Mouse (Mus musculus) kidney, embryonic 14.5 days (tissue): ENCODE measurements at regions not wholly inside any gene's neighbourhood (a gene's known extent, or its start where the extent isn't known, plus 50 kb on each side); places are given as distances from the start of the nearest gene placed in this dataset.

ENCODE experiments used
- ATAC-seq: fragments of 200-750 bp; cut with Nextera tagmentation; 2 replicates; pipeline ENCODE4 v1.8.0; 2017; ENCODE audit warnings: moderate number of reproducible peaks, mild to moderate bottlenecking, moderate TSS enrichment, moderate library complexity; ENCODE audit not compliant: low FRiP score, low TSS enrichment
- H3K27ac ChIP-seq: fragments of 300-500 bp; sonication (generic); 2 replicates; pipeline ENCODE4 v1.5.1; 2014; ENCODE audit warnings: low read depth, mild to moderate bottlenecking, low read length, moderate library complexity, mixed read lengths
- H3K27me3 ChIP-seq: fragments of 300-500 bp; sonication (generic); 2 replicates; pipeline ENCODE4 v1.6.1; 2014; ENCODE audit warnings: mild to moderate bottlenecking, low read length; ENCODE audit not compliant: control insufficient read depth, insufficient read depth
- H3K36me3 ChIP-seq: fragments of 300-500 bp; sonication (generic); 2 replicates; pipeline ENCODE4 v1.6.1; 2014; ENCODE audit warnings: low read length, mixed read lengths; ENCODE audit not compliant: control insufficient read depth, insufficient read depth
- H3K4me1 ChIP-seq: fragments of 300-500 bp; sonication (generic); 2 replicates; pipeline ENCODE4 v1.6.1; 2014; ENCODE audit warnings: low read length, mixed read lengths; ENCODE audit not compliant: control insufficient read depth, insufficient read depth
- H3K4me2 ChIP-seq: fragments of 300-500 bp; sonication (generic); replicated peaks from 2 replicates; pipeline ENCODE4 v1.6.1; 2014; ENCODE audit warnings: low read depth, mild to moderate bottlenecking, low read length
- H3K4me3 ChIP-seq: fragments of 300-500 bp; sonication (generic); 2 replicates; pipeline ENCODE4 v1.5.1; 2014; ENCODE audit warnings: mild to moderate bottlenecking, low read length
- H3K9ac ChIP-seq: fragments of 300-500 bp; sonication (generic); 2 replicates; pipeline ENCODE4 v1.6.1; 2014; ENCODE audit warnings: low read depth, mild to moderate bottlenecking, low read length, moderate library complexity
- H3K9me3 ChIP-seq: fragments of 300-500 bp; sonication (generic); 2 replicates; pipeline ENCODE4 v1.6.1; 2016; ENCODE audit warnings: low read length; ENCODE audit not compliant: control insufficient read depth
- WGBS: fragments of 180-500 bp; shearing (Covaris S2); extraction: QIAGEN DNeasy Blood & Tissue Kit; methylation state at CpG from one replicate; pipeline ENCODE4 v1.1.7; 2014; 5-methylcytosine and 5-hydroxymethylcytosine counted together

- WGBS = 88% methylated on average over 1 of the region's 1 CpGs
- H3K4me3 ChIP-seq = no peak overlapping the region
- no peak overlapping the region for H3K9ac ChIP-seq
- H3K9me3 ChIP-seq = no peaks in the 10 kb centered on the region
- no peaks in the 10 kb centered on the region for H3K4me1 ChIP-seq
- H3K27me3 ChIP-seq = no peaks in the 10 kb centered on the region
- no peaks in the 10 kb centered on the region for H3K36me3 ChIP-seq
- no peak overlapping the region for H3K27ac ChIP-seq
- H3K4me2 ChIP-seq = no peak overlapping the region
- no peak for ATAC-seq
Observed at GRCm38 (mm10) chr5:97831421-97831820, 199.4 kb downstream of the Antxr2 start.

DNA sequence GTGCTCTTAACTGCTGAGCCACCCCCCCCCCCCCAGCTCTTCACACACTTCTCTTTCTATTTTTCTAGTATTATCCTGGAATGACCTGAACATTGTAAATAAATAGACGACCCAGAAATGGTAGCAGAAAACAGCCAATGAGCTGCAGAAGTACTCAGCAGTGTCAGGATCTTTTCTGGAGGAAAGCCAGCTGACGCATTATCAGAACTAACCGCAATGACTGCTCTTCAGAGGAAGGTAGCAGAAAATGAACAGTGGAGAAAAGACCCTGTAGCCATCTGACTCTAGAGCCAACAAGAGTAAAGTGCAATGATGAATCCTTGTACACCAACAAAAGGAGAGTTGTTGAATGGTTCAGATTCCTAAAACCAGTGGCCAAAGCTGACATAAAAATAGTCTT lies 213.4 kb downstream of the Antxr2 start:
- H3K36me3 ChIP-seq = no peaks in the 10 kb centered on the region
- no peak overlapping the region for H3K27ac ChIP-seq
- H3K27me3 ChIP-seq = no peaks in the 10 kb centered on the region
- H3K4me2 ChIP-seq = no peak overlapping the region
- WGBS = 65% methylated on average over 3 of the region's 3 CpGs
- H3K4me1 ChIP-seq = no peaks in the 10 kb centered on the region
- no peaks in the 10 kb centered on the region for H3K9me3 ChIP-seq
- no peak overlapping the region for H3K4me3 ChIP-seq
- no peak for ATAC-seq
- H3K9ac ChIP-seq = no peak overlapping the region

DNA sequence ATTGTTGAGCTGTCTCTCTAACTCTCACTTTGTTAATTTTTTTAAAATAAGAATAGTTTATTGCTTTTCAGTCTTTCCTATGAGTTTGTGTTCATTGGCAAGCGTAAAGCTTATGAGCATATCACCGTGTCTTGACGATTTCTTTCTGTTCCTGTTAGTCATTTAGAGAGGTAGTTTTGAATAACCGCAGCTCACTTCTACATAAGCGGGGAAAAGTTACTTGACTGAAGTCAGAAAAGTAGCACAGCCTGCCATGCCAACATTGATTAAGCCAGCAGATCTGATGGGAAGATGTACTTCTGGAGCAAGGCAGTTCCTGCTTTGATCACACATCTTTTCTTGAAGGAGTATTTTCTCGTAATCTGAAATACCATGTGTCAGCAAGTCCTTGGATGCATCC lies 215.5 kb downstream of the Antxr2 start:
- H3K4me1 ChIP-seq = no peaks in the 10 kb centered on the region
- H3K27ac ChIP-seq = no peak overlapping the region
- no peaks in the 10 kb centered on the region for H3K9me3 ChIP-seq
- no peak for ATAC-seq
- H3K27me3 ChIP-seq = no peaks in the 10 kb centered on the region
- no peak overlapping the region for H3K4me2 ChIP-seq
- no peaks in the 10 kb centered on the region for H3K36me3 ChIP-seq
- H3K9ac ChIP-seq = no peak overlapping the region
- WGBS = 89% methylated on average over 6 of the region's 6 CpGs
- no peak overlapping the region for H3K4me3 ChIP-seq

DNA sequence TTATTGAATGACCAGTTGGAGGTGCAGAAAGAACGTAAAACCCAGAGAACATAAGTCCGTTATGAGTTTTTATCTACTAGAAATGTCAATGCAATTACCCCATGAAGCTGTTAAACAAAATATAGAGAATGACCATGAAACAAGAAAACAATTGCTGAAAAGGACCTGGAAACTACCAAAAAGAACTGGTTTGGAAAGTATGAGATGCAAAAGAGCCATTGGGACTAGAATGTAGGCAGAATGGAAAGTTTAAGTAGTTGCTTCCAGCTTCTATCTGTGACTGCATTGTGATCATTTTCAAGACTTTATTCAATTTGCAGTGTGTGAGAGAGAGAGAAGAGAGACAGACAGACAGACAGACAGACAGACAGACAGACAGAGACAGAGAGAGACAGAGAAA lies 216.1 kb downstream of the Antxr2 start:
- Histone ChIP-seq H3K4me1 (no peaks in the 10 kb centered on the region), H3K27ac (no peak overlapping the region), H3K4me2 (no peak overlapping the region), H3K4me3 (no peak overlapping the region), H3K27me3 (no peaks in the 10 kb centered on the region), H3K9ac (no peak overlapping the region), H3K9me3 (no peaks in the 10 kb centered on the region), H3K36me3 (no peaks in the 10 kb centered on the region)
- WGBS = 92% methylated on average over 2 of the region's 2 CpGs
- no peak for ATAC-seq

DNA sequence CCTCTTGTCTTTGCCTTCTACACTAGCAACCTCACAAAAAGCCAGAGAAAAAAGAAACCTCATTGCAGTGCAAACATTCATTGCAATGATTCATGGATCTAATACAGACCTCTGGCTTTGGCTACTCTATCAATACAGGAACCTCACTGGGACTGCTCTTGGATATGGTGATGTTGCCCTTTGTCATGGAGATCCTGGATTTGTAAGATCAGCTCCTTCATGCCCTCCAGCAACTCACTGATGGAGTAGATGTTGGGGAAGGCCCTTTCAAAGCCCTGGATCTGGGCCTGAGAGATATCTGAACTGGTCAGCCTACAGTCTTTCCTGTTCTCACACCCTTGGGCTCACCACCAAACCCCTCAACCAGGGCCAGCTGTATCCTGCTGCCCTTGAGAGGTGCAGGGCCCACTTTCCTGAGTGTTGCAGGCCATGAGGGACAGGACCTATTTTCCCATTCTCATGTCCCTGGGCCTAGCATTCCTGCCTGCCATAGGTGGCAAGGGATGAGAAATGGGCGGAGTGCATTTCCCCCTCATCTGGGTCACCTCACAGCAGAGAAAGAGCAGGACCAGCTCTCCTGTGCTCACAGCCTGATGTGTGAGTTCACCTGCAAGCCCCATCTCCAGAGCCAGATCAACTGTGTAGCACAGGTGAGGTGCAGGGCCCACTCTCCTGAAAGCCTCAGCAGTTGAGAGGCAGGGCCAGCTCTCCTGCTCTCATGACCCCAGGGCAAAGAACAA lies 218.1 kb downstream of the Antxr2 start:
- no peaks in the 10 kb centered on the region for H3K4me1 ChIP-seq
- 96% methylated on average over 1 of the region's 1 CpGs for WGBS

GRCm38 (mm10) chr5:97809007-97809406 lies 221.8 kb downstream of the Antxr2 start:
- Histone ChIP-seq H3K4me3 (no peak overlapping the region), H3K9me3 (no peaks in the 10 kb centered on the region), H3K4me1 (no peaks in the 10 kb centered on the region), H3K9ac (no peak overlapping the region), H3K27me3 (no peaks in the 10 kb centered on the region), H3K36me3 (no peaks in the 10 kb centered on the region), H3K4me2 (no peak overlapping the region), H3K27ac (no peak overlapping the region)
- 17% methylated on average over 2 of the region's 2 CpGs for WGBS
- no peak for ATAC-seq

More for the DNA sequence above, 218.1 kb downstream of the Antxr2 start:
- H3K27ac ChIP-seq = no peak overlapping the region
- H3K4me3 ChIP-seq = no peak overlapping the region
- no peak overlapping the region for H3K9ac ChIP-seq
- no peaks in the 10 kb centered on the region for H3K9me3 ChIP-seq
- no peak for ATAC-seq
- no peaks in the 10 kb centered on the region for H3K27me3 ChIP-seq
- H3K4me2 ChIP-seq = no peak overlapping the region
- H3K36me3 ChIP-seq = no peaks in the 10 kb centered on the region

DNA sequence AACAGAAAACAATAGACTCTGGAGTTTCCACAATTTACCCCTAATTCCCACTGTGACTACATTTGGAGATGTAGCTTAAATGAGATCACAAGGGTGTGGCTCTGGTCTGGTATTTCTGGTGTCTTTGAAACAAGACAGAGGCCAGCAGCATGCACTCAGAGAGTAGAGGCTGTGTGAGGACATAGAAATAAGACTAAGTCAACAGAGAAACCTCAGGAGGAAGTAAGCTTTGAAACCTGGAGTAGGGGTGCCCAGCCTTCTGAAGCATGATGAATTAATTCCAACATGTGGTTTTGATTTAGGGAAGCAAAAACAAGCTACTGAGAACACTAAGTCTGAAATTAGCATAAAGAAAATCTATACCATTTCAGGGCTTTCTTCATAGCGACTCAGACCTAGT lies 223.7 kb downstream of the Antxr2 start:
- no peak for ATAC-seq
- H3K9ac ChIP-seq = no peak overlapping the region
- no peaks in the 10 kb centered on the region for H3K4me1 ChIP-seq
- H3K9me3 ChIP-seq = no peaks in the 10 kb centered on the region
- no peak overlapping the region for H3K27ac ChIP-seq
- no peak overlapping the region for H3K4me2 ChIP-seq
- 76% methylated on average over 1 of the region's 1 CpGs for WGBS
- no peaks in the 10 kb centered on the region for H3K27me3 ChIP-seq
- no peak overlapping the region for H3K4me3 ChIP-seq
- H3K36me3 ChIP-seq = no peaks in the 10 kb centered on the region

DNA sequence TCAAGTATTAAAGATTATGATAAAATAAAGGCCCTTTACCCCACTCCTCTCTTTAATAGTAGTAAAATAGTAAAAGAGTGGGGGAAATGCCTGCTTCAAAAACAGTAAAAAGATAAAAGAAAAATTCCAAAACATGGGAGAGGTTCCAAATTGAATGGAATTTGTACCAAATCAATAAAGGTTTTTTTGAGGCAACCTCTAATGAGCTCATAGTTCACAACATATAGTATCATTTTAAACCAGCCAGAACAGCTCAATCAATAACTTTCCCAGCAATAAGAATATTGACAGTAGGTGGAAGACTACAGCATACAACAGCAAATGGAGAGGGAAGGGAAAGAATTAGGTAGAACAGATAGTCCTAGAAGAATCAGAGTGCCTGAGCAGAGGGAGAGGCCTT lies 224.1 kb downstream of the Antxr2 start:
- H3K27ac ChIP-seq = no peak overlapping the region
- no peaks in the 10 kb centered on the region for H3K9me3 ChIP-seq
- no peaks in the 10 kb centered on the region for H3K36me3 ChIP-seq
- no peak overlapping the region for H3K4me3 ChIP-seq
- no peaks in the 10 kb centered on the region for H3K27me3 ChIP-seq
- H3K4me1 ChIP-seq = no peaks in the 10 kb centered on the region
- H3K9ac ChIP-seq = no peak overlapping the region
- H3K4me2 ChIP-seq = no peak overlapping the region
- no peak for ATAC-seq

GRCm38 (mm10) chr5:97800017-97800416 lies 230.8 kb downstream of the Antxr2 start:
- no peaks in the 10 kb centered on the region for H3K27me3 ChIP-seq
- no peaks in the 10 kb centered on the region for H3K9me3 ChIP-seq
- H3K4me3 ChIP-seq = no peak overlapping the region
- H3K4me1 ChIP-seq = no peaks in the 10 kb centered on the region
- H3K4me2 ChIP-seq = no peak overlapping the region
- 38% methylated on average over 3 of the region's 3 CpGs for WGBS
- ATAC-seq = no peak
- no peak overlapping the region for H3K9ac ChIP-seq
- H3K27ac ChIP-seq = no peak overlapping the region
- no peaks in the 10 kb centered on the region for H3K36me3 ChIP-seq
